Mouse (Mus musculus) R1 (cell line): ENCODE data around the gene C1qtnf4.
A peak's percentile ranks its signal among the peaks of the same experiment; 100 is the strongest.

Experiments
- DNase-seq: peaks from one replicate; pipeline ENCODE4 v3.0.0-alpha.2; 2018; ENCODE audit warnings: low read depth, low spot score

Gene C1qtnf4

DNA sequence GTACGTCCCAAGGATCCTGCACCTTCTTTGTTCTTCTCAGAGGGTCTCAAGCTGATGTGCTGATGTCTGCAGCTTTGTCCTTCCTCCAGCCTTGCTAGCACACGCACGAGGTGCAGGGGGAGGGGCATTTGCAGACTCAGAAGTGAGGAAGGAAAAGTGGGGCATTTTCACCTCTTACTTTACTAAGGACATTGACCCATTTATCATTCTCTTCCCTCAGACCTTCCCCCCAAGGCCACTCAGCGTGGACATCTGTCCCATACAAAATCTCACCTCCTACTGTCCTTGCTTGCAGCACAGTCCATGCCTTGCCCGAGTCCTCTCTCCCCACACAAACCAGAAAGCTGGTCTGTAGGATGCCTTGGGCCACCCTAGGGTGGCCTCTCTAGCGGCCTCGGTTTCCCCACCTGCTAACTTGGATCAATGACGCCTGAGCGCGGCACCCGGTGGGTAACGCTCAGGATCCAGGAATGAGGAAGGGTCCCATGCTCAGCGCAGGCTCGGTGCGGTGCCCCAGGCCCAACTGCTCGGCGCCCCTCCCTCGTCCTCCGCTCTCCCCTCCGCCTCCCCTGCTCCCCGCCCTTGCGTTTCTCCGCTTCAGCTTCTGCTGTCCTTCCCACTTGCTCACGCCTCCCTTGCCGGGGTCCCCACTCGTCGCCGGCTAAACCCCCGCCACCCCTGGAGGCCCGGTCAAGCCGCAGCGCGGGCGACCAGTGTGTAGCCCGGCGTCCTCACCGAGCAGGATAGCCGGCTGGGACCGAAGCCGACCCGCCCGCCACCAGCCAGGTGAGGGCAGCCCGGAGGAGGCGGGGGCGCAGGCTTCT, at the start of gene C1qtnf4:
TSS of gene C1qtnf4 (plus strand) at position 643 of the 824 bp plus-strand sequence.
- DNase-seq = peak; percentile 24

- no peak for DNase-seq
These were observed 47.0 kb upstream of the C1qtnf4 start for GRCm38 (mm10) chr2:90838621-90839020.

DNA sequence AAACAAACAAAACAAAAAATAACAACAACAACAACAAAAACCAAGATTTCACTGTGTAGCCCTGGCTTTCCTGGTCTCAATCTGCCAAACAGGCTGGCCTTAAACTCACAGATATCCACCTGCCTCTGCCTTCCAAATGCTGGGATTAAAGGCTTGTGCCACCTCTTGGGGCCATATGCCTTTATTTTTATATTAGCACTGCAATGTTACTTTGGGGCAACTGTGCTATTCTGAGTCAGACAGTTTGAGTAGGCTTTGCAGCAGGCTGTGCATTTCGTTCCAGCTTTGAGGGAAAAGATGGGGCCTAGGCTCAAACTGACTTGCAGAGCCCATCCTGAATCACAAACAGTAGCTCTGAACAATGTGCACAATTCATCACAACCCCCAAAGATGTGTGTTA, 42.0 kb upstream of the C1qtnf4 start:
- no peak for DNase-seq

- DNase-seq = no peak
These were observed 41.4 kb upstream of the C1qtnf4 start for GRCm38 (mm10) chr2:90844262-90844661.

GRCm38 (mm10) chr2:90845234-90845633, 40.4 kb upstream of the C1qtnf4 start:
- DNase-seq = no peak

- DNase-seq = no peak
These were observed 39.5 kb upstream of the C1qtnf4 start for GRCm38 (mm10) chr2:90846171-90846570.

GRCm38 (mm10) chr2:90846597-90846954, 39.1 kb upstream of the C1qtnf4 start:
- DNase-seq = no peak

DNA sequence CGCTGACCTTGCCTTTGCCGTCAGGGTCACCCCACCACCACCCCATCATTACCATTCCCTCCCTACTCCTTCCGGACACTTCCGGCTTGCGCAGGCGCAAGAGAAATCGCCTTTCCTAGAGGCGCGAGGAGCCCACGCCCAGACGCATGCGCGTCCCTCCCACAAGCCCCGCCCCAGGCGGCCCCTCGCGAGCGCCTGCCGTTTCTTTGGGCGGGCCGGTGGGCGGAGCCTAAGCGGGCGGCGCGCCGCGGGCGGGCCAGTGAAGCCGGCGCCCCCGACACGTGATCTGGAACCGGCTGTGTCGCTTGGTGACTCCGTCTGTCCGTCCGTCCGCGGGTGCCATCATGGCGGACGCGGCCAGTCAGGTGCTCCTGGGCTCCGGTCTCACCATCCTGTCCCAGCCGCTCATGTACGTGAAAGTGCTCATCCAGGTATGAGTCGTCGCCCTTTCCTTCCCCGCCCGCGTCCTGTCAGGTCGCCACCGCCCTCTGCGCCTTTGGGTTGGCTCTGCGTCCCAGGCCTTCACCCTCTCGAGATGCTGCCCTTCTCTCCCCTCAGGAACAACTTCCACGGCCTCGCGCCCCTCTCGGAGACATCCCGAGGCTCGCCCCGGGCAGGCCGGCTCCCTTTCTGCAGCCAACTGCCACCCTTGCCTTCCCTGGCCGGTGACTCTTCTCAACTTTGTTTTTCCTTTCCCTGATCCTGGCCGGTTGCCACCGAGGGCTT, 38.5 kb upstream of the C1qtnf4 start, which contains the start of gene Mtch2:
TSS of gene Mtch2 (plus strand) at position 201 of the 726 bp plus-strand sequence.
- peak; percentile 97 for DNase-seq

- peak; percentile 26 for DNase-seq
These were observed 38.0 kb upstream of the C1qtnf4 start for GRCm38 (mm10) chr2:90847681-90848050.

DNA sequence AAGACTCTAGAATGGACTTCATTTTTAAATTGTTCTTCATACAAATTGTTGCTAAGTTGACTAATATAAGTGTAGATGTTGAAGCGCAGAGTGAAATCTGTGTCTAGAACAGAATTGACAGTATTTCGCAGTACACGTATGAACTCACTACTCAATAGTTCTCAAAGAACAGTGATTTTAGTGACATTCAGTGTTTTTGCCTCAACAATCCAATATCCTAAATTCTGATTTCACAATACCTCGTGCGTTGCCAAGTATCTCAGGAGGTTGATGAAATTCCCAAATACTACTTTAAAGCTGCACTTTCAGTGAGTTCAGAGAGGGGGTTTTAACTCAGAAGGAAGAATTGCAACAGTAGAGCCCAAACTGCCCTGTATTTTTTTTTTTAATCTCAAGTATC, 37.3 kb upstream of the C1qtnf4 start:
- DNase-seq = no peak

DNA sequence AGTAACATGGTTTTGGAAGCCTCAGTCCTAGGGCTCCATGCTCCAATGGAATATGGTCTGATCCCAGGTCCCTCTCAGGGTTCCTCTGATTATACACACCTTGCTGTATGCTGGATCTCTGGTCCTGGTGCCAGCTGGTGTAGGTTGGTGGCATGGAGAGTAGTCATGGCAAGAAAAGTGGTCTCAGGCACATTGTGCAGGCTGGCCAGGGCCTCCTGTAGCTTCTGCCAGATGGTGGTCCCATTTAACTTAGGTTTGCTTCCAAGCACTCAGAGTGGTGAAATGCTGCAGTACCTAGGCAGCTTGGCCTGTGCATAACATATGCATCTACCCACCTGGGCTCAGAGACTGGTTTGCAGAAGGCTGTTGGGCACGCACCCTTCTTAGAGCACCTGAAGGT, 35.3 kb upstream of the C1qtnf4 start:
- no peak for DNase-seq

DNA sequence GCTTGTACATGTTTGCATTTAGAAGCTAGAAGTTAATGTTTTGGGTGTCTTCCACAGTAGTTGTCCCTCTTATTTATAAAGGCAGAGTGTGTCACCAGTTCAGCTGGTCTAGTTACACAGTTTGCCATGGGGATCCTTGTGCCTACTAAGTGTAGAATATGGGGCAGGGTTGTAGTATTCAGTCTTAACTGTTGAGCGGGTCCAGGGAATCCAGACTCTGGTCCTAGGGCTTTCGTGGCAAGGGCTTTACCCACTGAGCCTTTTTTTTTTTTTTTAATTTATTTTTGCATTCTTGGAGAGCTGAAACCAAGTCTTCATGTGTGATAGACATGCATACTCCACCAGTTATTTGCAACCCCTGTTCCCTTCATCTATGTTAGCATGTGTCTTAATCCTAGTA, 24.2 kb upstream of the C1qtnf4 start:
- no peak for DNase-seq

DNA sequence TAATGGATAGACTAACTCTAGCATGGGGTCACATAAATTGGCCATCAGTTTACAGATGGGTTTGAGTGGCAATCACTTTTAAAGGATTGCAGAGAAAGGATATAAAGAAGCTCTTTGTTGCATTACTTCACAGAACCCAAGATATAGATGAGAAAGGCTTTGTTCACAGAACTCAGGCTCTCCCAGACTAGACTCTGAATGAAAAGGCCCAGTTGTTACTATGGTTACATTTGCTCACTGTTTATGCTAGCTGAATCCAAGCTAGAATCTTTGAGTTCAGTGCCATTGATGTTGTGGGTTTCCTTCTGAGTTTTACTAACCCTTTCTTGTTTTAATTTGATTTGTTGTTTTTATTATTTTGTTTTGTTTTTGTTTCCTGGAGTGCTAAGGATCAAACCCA, 21.5 kb upstream of the C1qtnf4 start:
- DNase-seq = no peak

DNA sequence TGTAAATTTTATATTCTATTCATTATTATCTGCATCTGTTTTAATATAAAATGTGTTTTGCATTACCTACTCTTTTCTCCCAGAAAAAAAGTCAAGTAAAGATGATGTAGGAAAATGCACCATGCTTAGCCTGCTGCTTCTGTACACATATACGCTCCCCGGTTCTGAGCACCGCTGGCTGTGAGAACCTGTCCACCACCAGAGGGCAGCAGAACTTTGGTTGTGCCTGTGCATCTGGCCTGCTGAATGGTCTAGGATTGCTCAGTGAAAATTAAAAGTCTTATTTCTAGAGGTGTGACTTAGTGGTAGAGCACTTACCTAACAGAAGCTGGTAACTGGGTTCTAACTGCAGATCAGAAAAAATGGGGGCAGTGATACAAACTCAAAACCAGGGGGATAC, 19.1 kb upstream of the C1qtnf4 start:
- peak; percentile 70 for DNase-seq

- DNase-seq = no peak
These were observed 15.5 kb upstream of the C1qtnf4 start for GRCm38 (mm10) chr2:90870136-90870601.

DNA sequence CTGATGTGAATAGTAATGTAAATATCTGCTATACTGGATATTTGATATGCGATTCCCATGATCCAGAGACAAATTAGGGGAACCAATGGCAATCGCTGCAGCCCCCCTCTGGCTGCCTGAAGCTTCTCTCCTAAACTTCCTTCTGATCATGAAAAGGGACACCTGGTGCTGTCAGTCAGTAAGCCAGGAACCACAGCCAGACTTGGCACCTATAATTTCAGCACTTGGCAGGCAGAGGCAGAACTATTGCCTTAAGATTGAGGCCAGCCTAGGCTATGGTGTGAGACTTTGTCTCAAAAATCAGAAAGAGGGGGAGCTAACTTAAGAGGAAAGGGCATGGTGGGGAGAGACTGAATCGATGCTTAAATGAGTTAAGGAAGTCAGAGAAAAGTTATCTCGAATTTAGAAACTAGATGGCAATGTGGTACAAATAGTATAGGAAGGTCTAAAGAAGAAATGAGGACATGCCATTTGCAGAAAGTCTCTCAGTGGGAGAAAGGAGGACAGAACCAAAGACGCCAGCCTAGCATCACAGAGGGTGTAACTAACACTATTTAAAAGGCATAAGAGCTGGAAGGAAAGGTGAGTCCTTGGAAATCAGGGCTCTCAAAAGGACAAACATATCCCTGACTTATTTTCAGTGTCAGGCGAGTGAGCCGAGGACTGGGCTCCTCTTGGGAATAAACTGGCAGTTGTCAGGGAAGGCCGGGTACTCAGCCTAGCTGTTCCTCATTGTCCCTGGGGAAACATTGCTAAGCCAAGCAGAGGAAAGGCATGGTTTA, 14.3 kb upstream of the C1qtnf4 start:
- no peak for DNase-seq

GRCm38 (mm10) chr2:90874025-90874424, 11.6 kb upstream of the C1qtnf4 start:
- no peak for DNase-seq

- DNase-seq = no peak
These were observed 10.4 kb upstream of the C1qtnf4 start for GRCm38 (mm10) chr2:90875239-90875638.

- DNase-seq = no peak
These were observed 7.9 kb upstream of the C1qtnf4 start for GRCm38 (mm10) chr2:90877584-90878259.

GRCm38 (mm10) chr2:90879419-90879818, 6.2 kb upstream of the C1qtnf4 start:
- no peak for DNase-seq

DNA sequence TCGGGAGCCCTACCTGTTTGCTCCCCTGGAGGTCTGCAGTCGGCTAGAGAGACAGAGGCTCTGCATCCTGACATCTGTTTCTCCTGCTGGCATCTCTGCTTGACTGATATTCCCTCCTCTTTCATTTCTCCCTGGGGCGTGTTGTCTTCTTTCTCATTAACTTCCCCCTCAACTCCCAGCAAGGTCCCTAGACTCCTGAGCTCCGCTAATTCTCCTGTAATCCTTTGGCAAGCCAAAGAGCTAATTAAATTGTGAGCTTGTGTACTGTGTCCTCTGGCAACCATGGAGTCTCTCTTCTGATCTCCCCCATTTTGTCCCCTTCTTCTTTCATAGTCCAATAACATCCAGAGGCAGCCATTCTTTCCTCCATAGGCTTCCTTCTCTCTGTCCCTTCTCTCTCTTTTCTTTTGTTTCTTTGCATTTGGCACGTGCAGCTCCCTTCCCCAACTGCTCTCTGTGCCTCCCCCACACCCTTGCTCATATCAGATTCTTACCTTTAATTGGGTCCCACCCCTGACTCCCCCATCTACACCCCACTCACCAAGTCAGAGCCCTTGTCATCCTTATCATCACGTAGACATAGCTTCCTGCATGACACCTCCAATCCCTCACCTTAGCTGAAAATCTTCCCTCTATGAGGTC, 5.4 kb upstream of the C1qtnf4 start:
- no peak for DNase-seq
